Comparison of ENCODE assay signal across 8 mouse cellular contexts in the genomic region with DNA sequence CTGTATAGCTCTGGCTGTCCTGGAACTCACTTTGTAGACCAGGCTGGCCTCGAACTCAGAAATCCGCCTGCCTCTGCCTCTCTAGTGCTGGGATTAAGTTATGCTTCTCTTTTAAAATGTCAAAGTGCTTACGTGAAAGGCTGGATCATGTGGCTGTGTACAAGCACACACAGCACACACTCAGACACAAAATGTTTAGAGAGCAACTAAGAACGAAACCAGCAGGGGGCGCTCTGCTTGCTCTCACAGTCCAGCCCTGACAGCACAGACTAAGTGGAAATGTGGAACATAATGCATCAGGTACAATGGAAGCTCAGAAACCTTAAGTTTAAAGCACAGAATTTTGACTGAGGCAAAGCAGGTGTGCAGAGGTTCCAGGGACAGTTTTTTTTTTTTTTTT. TPM values are rescaled to one million over a fixed set of nuclear protein-coding genes. Genes with fewer than 3 reads are reported as not detected.
DNase-seq lines count a peak whose midpoint lies in the region; ATAC-seq and TF ChIP-seq lines count a peak whose summit lies in the region.

No protein-coding gene starts in this region.

- H3K9ac ChIP-seq in heart, adult 2 months (ENCODE audit: low read depth, low read length): no peak overlapping the region
- peak overlapping the region; percentile 39; the same call in 1 of the 2 replicates for H3K9ac ChIP-seq in liver, embryonic 12.5 days
- H3K9ac ChIP-seq in neural tube, embryonic 14.5 days (replicated peaks; ENCODE audit: low read depth, low read length): no peak overlapping the region

- no peak for TF ChIP-seq POLR2A in heart, adult 2 months (IDR thresholded peaks at IDR 0.05; ENCODE audit: insufficient read depth, low read depth, low read length)

- peak; percentile 69 for TF ChIP-seq CTCF in C2C12 (IDR thresholded peaks at IDR 0.05; ENCODE audit: control insufficient read depth, insufficient read depth, insufficient read length)
- TF ChIP-seq CTCF in heart, adult 2 months (IDR thresholded peaks at IDR 0.05): peak; percentile 86

- H3K27me3 ChIP-seq in C2C12 (ENCODE audit: control insufficient read depth, insufficient read depth, insufficient read length): no peaks in the 10 kb centered on the region
- H3K27me3 ChIP-seq in heart, adult 2 months (ENCODE audit: control insufficient read depth, insufficient read depth, low read length): no peaks in the 10 kb centered on the region
- no peaks in the 10 kb centered on the region for H3K27me3 ChIP-seq in liver, embryonic 12.5 days (replicated peaks)
- no peaks in the 10 kb centered on the region for H3K27me3 ChIP-seq in neural tube, embryonic 14.5 days (ENCODE audit: control insufficient read depth, insufficient read depth, low read length)

- H3K79me2 ChIP-seq in C2C12 (ENCODE audit: control insufficient read depth, insufficient read depth): peaks cover 27% of the 10 kb centered on the region
- H3K79me2 ChIP-seq in heart, adult 2 months (replicated peaks; ENCODE audit: control insufficient read depth, insufficient read depth, low read length): no peaks in the 10 kb centered on the region

- H3K36me3 ChIP-seq in C2C12 (ENCODE audit: control insufficient read depth, insufficient read depth): no peaks in the 10 kb centered on the region
- no peaks in the 10 kb centered on the region for H3K36me3 ChIP-seq in heart, adult 2 months (ENCODE audit: control insufficient read depth, insufficient read depth, low read length)
- peaks cover 9% of the 10 kb centered on the region; the same call in 1 of the 2 replicates for H3K36me3 ChIP-seq in liver, embryonic 12.5 days
- no peaks in the 10 kb centered on the region for H3K36me3 ChIP-seq in neural tube, embryonic 14.5 days (ENCODE audit: control insufficient read depth, insufficient read depth, low read length)

- TF ChIP-seq EP300 in heart, adult 2 months (IDR thresholded peaks at IDR 0.05; ENCODE audit: insufficient read depth, low read depth, low read length): 0 out of 2 replicates have a peak, but pooled peaks have one; percentile 29

- peaks cover 4% of the 10 kb centered on the region; the same call in 1 of the 2 replicates for H3K9me3 ChIP-seq in liver, embryonic 12.5 days (replicated peaks)
- no peaks in the 10 kb centered on the region for H3K9me3 ChIP-seq in neural tube, embryonic 14.5 days (ENCODE audit: control insufficient read depth, low read length)

- 4% methylated on average over 5 of the region's 5 CpGs for WGBS in heart, adult 2 months
- 8% methylated on average over 5 of the region's 5 CpGs for WGBS in liver, embryonic 12.5 days (ENCODE audit: insufficient replicate concordance)
- WGBS in neural tube, embryonic 14.5 days: 8% methylated on average over 5 of the region's 5 CpGs

- intact Hi-C loops in heart, adult 2 months (cut with DNase I): loop anchor here (2.0 to 5.0 kb wide), 3 partner anchors 55 to 122 kb away; a partner anchor contains a TSS

- peak; percentile 75 for ATAC-seq in liver, embryonic 12.5 days
- ATAC-seq in neural tube, embryonic 14.5 days (ENCODE audit: low read depth): peak; percentile 76; the same call in 1 of the 2 replicates

- no peaks in the 10 kb centered on the region; the same call in none of the 2 replicates for H3K4me1 ChIP-seq in heart, adult 2 months (ENCODE audit: control insufficient read depth, insufficient read depth, low read length)
- peaks cover 71% of the 10 kb centered on the region for H3K4me1 ChIP-seq in liver, embryonic 12.5 days
- H3K4me1 ChIP-seq in neural tube, embryonic 14.5 days (ENCODE audit: control insufficient read depth, insufficient read depth, low read length): peaks cover 5% of the 10 kb centered on the region; the same call in 1 of the 2 replicates

- peak overlapping the region; percentile 28 for H3K4me2 ChIP-seq in liver, embryonic 12.5 days
- H3K4me2 ChIP-seq in neural tube, embryonic 14.5 days (ENCODE audit: low read depth, low read length): no peak overlapping the region

- H3ac ChIP-seq in C2C12 (ENCODE audit: control insufficient read depth, insufficient read length, low read depth): no peak overlapping the region

- peaks cover 21% of the 10 kb centered on the region for H3K79me3 ChIP-seq in C2C12 (ENCODE audit: low read depth)

- no peak overlapping the region for H3K27ac ChIP-seq in heart, adult 2 months
- 0 out of 2 replicates have a peak overlapping the region, but pooled peaks have one; percentile 30 for H3K27ac ChIP-seq in liver, embryonic 12.5 days
- H3K27ac ChIP-seq in neural tube, embryonic 14.5 days (ENCODE audit: low read depth, low read length): no peak overlapping the region

- peak; percentile 87 for DNase-seq in adrenal gland, adult 2 months
- DNase-seq in embryo, embryonic 11.5 days (ENCODE audit: low read depth, low spot score): peak; percentile 80
- peak; percentile 82 to 83 for DNase-seq in heart, adult 2 months
- peak; percentile 89 for DNase-seq in kidney, postnatal 14 days
- peak; percentile 82 for DNase-seq in testis, postnatal 14 days (ENCODE audit: low spot score)

- no peak overlapping the region for H3K4me3 ChIP-seq in C2C12 (ENCODE audit: insufficient read depth, poor library complexity, severe bottlenecking)
- no peak overlapping the region for H3K4me3 ChIP-seq in heart, adult 2 months
- peak overlapping the region; percentile 15; the same call in 1 of the 2 replicates for H3K4me3 ChIP-seq in liver, embryonic 12.5 days
- no peak overlapping the region for H3K4me3 ChIP-seq in neural tube, embryonic 14.5 days (ENCODE audit: low read depth, low read length)

TF ChIP-seq in C2C12, 6 proteins besides CTCF, POLR2A, EP300 and RAD21:
- no peak for TF ChIP-seq MYOG (IDR thresholded peaks at IDR 0.05; ENCODE audit: control insufficient read depth, extremely low read depth, insufficient read length)
- no peak for TF ChIP-seq CEBPB (IDR thresholded peaks at IDR 0.05; ENCODE audit: low read depth)
- TF ChIP-seq MYOD1 (IDR thresholded peaks at IDR 0.05; ENCODE audit: control insufficient read depth, insufficient read length, low read depth): no peak
- no peak for TF ChIP-seq USF1 (IDR thresholded peaks at IDR 0.05; ENCODE audit: low read depth)
- no peak for TF ChIP-seq MAX (IDR thresholded peaks at IDR 0.05)
- no peak for TF ChIP-seq FOSL1 (IDR thresholded peaks at IDR 0.05; ENCODE audit: insufficient read depth, low read length, poor library complexity, severe bottlenecking)

RNA-seq across cellular contexts. Expression of a gene that starts 2.4 kb away (rescaled TPM):
- 1.9 TPM for polyA plus RNA-seq in C2C12 (2012; fragmentation: generic; extraction: Trizol)
- total RNA-seq in adrenal gland, adult 2 months (2021): 1 to 10 TPM; 1.3 to 1.9 TPM
- polyA plus RNA-seq in adrenal gland, adult 2 months (2012; rRNA removed): 0.27 and 0.42 TPM in 2 replicates
- under 1 TPM; 0.70 to 0.84 TPM for total RNA-seq in heart, adult 2 months (2021)
- polyA plus RNA-seq in heart, adult 2 months (2012; rRNA removed): 0.27 and 0.44 TPM in 2 replicates
- polyA plus RNA-seq in liver, embryonic 12.5 days (2016; fragmentation: Nextera tagmentation; extraction: Ambion mirVana): 15.0 and 15.9 TPM in 2 replicates
- 4.9 and 5.7 TPM in 2 replicates for polyA plus RNA-seq in neural tube, embryonic 14.5 days (2014; fragmentation: Nextera tagmentation; extraction: Ambion mirVana)

RNA-seq across cellular contexts. Expression of a gene that starts 6.1 kb away (rescaled TPM):
- polyA plus RNA-seq in C2C12 (2012; fragmentation: generic; extraction: Trizol): 18.0 TPM
- total RNA-seq in adrenal gland, adult 2 months (2021): 10 to 100 TPM; 14.6 to 15.7 TPM
- 2.1 and 2.9 TPM in 2 replicates for polyA plus RNA-seq in adrenal gland, adult 2 months (2012; rRNA removed)
- 10 to 100 TPM; 10.8 to 10.9 TPM for total RNA-seq in heart, adult 2 months (2021)
- polyA plus RNA-seq in heart, adult 2 months (2012; rRNA removed): 8.0 and 11.7 TPM in 2 replicates
- 109 and 111 TPM in 2 replicates for polyA plus RNA-seq in liver, embryonic 12.5 days (2016; fragmentation: Nextera tagmentation; extraction: Ambion mirVana)
- 8.0 and 14.5 TPM in 2 replicates for polyA plus RNA-seq in neural tube, embryonic 14.5 days (2014; fragmentation: Nextera tagmentation; extraction: Ambion mirVana)

RNA-seq across cellular contexts. Expression of a gene that starts 55.1 kb away (rescaled TPM):
- polyA plus RNA-seq in C2C12 (2012; fragmentation: generic; extraction: Trizol): 11.5 TPM
- total RNA-seq in adrenal gland, adult 2 months (2021): 10 to 100 TPM; 13.2 to 23.7 TPM
- 1.0 and 1.8 TPM in 2 replicates for polyA plus RNA-seq in adrenal gland, adult 2 months (2012; rRNA removed)
- 10 to 100 TPM; 24.4 to 28.7 TPM for total RNA-seq in heart, adult 2 months (2021)
- polyA plus RNA-seq in heart, adult 2 months (2012; rRNA removed): 14.7 and 21.3 TPM in 2 replicates
- polyA plus RNA-seq in liver, embryonic 12.5 days (2016; fragmentation: Nextera tagmentation; extraction: Ambion mirVana): 18.2 and 22.4 TPM in 2 replicates
- polyA plus RNA-seq in neural tube, embryonic 14.5 days (2014; fragmentation: Nextera tagmentation; extraction: Ambion mirVana): 22.3 and 22.9 TPM in 2 replicates
